Mouse (Mus musculus) gastrocnemius, postnatal 14 days (tissue): ENCODE measurements around the gene Srcin1. TPM values are rescaled to one million over a fixed set of nuclear protein-coding genes. Genes with fewer than 3 reads are reported as not detected.

Experiments
- DNase-seq: peaks from one replicate; pipeline ENCODE4 v3.0.0; 2021; ENCODE audit warnings: mixed read lengths
- intact Hi-C: fragments of 180-260 bp; cut with DNase I; formaldehyde crosslinking; loops from one replicate; pipeline ENCODE4 v1.15.1; 2025; ENCODE audit warnings: low total_unique reads
- total RNA-seq, 2 experiments: library from RNA; stranded (reverse); gene quantifications; 2 replicates each; pipeline ENCODE4 v1.2.3; 2021

Srcin1 gene
- total RNA-seq, 2 experiments from 2014 or later = 0.51 to 0.64 TPM

DNA sequence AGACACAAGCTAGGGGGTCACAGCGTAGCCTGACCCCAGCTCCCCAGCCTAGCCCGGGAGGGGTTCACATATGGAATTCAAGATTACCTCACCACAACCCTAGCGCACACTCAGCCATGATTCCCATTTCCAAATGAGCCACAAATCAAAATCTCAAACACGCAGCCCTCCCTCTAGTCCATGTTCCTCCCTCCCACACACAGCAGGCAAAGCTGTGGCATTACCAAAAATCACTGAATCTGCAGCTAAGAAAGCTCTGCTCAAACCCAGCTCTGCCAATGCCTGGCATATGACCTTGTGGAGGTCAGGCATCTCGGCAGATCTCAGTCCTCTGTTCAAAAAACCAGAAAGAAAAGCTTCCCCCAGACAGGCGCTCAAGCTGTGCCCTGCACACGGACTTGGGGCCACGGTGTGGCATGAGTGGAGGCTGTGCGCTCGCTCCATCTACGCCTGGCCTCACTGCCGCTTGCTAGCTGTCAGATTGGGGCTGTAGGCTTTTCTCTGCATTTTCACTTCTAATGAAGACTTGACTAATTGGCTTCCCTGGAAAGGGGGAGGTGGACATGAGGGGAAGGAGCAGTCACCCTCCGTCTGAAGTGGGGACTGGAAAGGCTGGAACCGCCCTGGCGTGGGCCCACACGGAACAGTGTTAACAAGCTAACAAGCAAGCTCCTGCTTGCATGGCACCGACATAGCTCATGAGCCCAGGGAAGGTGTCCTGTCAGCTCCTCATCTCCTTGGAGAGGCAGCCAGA lies 15.6 kb downstream of the Srcin1 start:
- intact Hi-C loops = no loop called here
- DNase-seq = no peak

- intact Hi-C loops = loop anchor here (5.0 kb wide), 1 partner anchor 37 kb away; no protein-coding TSS in a partner anchor
- DNase-seq = no peak
Observed at GRCm38 (mm10) chr11:97559549-97559948, 16.4 kb downstream of the Srcin1 start.

- intact Hi-C loops = loop anchor here (2.0 to 5.0 kb wide), 2 partner anchors 27 to 36 kb away; no protein-coding TSS in a partner anchor
- DNase-seq = no peak
Observed at GRCm38 (mm10) chr11:97557885-97558284, 18.1 kb downstream of the Srcin1 start.

- intact Hi-C loops = loop anchor here (2.0 to 5.0 kb wide), 2 partner anchors 26 to 34 kb away; no protein-coding TSS in a partner anchor
- peak; percentile 74 for DNase-seq
Observed at GRCm38 (mm10) chr11:97556569-97557408, 19.2 kb downstream of the Srcin1 start.

DNA sequence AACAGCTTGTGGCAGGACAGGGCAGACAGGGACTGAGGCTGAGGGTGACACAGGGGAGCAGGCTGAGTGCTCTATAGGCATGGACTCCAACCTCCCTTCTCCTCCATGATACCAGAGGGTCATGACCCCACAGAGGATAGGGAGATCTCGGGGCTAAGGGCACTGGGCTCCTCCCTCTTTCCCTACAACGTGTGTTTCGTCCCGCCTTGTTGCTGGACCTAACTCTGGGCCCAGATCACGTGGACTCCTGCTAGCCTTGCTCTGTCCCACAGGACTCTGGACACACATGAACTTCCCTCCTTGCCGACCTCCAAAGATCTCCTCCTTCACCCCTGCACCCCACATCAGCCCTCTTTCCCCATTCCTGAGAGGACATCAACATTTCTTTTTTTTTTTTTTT lies 20.8 kb downstream of the Srcin1 start:
- DNase-seq = no peak
- intact Hi-C loops = loop anchor here (5.0 kb wide), 1 partner anchor 33 kb away; no protein-coding TSS in a partner anchor

DNA sequence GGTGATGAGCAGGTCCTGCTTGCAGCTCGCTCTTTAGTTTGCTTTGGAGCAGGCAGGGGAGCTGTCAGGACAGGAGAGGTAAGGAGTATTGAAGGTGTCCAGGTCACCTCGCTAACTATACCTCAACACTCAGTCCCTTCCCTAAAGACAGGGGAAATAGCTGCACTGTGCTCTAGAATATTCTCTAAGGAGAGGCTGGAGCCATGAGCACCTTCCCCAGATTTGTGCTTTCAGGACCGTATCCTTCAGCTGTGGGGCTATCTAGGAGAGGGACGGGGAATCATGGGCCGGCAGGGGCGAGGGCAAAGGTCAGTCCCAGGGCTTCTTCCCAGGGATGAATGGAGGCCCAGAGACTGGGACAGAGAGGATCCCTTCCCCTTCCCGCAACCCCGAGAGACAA lies 23.8 kb downstream of the Srcin1 start:
- intact Hi-C loops = no loop called here
- DNase-seq = no peak

DNA sequence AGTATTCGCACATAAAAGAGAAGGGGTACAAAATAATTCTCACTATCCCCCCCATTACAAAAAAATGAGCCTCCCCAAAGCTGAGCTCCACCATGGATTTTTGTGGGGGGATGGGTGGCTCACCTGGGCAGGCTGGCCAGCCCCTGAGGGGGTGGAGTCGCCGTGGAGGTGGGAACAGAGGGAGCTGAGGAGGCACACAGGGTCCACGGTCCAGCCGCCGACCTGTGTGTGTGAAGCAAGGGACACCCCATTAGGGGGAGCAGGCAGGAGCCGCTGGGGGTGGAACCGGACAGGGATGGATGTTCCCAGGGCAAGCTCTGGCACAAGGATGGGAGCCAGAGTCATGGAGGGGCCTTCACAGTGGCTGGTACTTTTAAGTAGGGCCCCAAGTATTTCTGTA lies 27.2 kb downstream of the Srcin1 start:
- DNase-seq = no peak
- intact Hi-C loops = no loop called here

DNA sequence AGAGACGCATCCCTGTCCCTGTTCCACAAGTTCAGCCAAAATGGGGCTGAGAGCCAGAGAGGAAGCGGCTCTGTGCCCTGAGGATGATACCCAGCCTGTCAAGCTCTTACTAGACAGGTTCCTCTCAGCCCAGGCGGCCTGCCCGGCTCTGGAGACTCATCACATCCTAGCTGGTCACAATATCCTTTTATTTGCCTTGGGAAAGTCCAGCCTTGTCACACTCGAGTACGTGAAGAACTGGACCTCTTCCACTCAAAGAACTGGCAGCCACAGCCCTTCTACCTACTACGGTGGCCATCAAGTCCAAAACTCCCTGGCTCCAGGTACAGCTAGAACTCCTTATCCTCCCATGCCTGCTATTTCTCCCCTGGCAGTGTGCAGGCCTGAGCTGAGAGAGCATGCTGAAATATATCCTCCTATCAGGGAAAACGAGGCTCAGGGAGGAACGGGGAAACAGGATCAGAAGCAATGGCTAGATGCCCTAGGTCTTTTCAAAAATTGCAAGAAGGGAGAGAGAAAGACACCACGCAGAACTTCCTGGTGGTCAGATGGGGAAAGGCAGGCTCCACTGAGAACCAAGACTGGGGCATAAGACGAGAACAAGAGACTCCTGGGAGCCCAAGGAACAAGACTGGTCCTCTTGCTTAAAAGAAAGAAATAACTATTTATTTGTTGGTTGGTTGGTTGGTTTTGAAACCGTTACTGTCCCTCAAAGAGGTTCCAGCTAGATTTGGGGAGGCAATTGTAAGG lies 27.9 kb downstream of the Srcin1 start:
- intact Hi-C loops = no loop called here

DNA sequence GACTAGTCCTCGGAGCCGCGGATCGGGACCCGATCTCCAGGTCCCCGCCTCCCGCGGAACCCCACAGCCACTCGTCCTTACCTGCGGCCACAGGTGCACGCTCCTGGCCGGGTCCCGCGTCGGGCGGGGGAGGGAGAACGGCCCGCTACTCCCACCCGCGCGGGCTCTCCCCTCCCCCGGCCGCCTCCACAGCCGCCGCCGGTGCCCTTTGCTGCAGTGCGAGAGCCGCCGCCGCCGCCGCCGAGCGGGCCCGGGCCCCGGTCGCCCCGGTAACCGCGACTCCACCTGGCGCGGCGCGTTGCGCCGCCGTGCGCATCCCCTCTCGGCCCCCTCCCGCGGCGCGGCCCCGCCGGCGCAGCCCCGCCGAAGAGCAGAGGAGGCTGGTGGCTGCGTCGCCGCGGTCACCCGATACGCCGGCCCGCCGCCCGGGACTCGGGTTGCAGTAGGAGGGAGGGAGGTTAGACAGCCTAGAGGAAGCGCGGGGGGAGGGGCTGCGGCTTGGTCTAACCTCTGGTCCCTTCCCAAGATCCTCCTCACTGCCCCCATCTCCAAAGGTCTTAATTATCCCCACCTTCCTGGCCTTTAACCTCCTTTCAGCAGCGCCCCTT lies 29.1 kb downstream of the Srcin1 start:
- peak; percentile 65 for DNase-seq
- intact Hi-C loops = no loop called here

More for the DNA sequence above, 27.9 kb downstream of the Srcin1 start:
- no peak for DNase-seq

DNA sequence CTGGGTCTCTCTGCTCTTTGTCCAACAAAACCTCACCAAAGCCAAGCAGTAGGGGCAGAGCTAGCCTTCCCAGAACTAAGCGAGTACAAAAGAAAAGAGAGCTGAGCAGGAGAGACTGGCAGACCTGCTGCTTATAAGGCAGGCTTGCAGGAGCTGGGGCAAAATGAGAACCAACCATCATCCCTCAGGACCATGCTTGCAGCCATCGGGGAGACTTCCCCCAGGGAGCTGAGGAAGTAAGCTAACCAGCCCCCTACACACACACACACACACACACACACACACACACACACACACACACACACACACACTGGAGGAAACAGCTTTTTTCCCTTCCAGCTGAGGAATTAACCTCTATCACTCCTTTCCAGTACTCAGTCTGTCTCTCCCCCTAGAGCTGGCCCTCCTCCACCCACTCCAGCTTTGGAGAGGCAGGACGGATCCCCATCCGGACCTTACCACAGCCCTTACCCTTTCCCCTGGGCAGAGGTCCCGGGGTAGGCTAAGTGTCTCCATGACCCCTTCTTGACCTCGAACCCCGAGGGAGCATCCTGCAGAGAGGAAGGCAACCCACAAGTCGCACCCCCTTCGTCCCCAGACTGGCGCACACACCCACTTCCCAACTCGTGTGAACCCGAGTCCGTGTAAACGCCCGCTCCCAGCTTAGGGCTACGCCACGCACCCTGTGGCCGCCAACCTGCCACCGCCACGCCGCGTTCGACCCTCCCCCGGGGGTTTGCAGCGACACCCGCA lies 30.0 kb downstream of the Srcin1 start:
- intact Hi-C loops = no loop called here
- no peak for DNase-seq

DNA sequence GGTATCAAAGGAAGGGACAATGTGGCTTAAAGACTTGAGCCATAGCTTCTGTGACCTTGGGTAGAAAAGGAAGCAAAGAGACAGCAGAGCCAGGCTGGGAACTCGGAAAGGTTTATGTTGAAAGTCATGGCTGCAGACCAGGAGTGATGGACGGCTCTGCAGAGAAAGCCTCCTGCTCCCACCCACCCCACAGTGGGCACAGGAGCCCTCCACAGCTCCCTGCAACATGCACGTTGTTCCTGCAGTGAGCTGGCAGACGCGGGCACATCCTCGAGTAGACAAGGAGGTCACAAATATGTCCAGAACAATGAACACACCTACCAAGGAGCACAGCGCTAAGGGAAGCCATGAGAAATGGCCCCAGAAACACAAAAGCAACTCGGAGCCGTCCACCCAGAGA lies 32.1 kb downstream of the Srcin1 start:
- no peak for DNase-seq

DNA sequence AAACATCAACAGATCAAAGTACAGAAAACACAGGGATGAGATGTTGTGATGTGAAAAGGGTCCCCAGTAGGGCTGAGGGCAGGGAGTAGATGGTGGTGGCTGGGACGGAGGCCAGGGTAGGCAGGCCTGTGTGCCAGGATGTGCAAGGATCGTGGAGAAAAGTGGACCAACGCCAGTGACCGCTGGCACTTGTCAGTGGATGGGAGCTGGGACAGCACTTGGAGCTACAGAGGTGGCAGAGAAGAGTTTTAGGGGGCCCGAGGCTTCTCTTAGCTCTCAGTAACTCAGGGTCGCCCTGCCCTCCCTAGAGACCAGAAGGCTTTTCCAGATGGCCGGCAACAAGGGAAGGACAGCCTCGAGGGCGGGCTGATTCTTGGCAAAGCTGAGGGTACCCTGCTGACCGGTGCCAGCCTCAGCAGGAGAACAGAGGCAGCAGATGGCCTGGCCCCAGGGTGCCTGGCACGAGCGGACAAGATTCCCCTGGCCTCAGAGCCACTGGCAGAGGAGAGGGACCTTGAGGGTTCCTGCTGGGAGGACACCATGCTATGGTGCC lies 32.7 kb downstream of the Srcin1 start:
- no peak for DNase-seq
- intact Hi-C loops = no loop called here

More for the DNA sequence above, 32.1 kb downstream of the Srcin1 start:
- intact Hi-C loops = no loop called here

DNA sequence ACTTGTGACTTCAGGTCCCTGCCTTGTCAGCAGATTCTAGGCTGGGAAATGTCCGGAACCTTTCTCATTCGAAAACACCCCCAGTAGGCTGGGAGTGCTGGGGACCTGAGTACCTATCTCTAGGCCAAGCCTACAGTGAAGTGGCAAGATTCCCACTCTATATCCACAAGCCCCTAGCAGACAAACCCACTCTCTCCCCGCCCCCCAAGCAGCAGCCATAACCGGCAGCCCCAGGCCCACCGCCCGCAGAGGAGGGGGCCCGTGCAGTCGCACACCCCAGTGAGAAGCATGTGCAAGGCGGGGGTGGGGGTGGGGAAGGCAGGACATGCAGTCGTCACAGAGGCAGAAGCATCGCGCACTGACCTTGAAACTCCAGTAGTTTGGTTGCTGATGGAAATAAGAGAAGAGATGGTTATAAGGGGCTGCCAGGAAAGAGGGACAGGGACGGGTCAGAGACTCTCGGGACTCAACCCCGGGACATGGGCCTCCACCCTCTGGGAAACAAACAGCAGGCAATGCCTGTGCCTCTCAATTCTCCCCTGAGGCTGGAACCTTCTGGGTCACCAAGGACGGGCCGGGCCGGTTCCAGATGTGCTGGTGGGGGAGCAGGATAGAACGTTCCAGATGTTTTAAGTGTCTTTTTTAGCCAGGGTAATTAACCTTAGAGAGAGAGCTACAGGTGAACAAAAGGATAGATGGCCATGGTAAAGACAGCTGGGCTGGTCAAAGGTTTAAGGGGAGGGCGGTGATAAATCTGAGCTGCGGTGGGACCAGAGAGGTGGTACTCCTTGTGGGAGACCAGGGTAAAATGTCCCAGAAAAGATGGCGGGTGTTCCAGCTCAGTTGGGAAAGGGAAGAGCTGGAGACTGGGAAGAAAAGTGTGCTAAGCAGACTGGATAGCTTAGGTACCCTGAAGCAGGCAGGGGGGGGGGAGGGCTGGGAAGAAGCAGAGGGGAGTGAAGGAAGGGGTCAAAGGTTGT lies 33.5 kb downstream of the Srcin1 start:
- intact Hi-C loops = no loop called here
- no peak for DNase-seq

- no peak for DNase-seq
Observed at GRCm38 (mm10) chr11:97540604-97541003, 35.4 kb downstream of the Srcin1 start.

GRCm38 (mm10) chr11:97540136-97540535 lies 35.9 kb downstream of the Srcin1 start:
- intact Hi-C loops = no loop called here
- no peak for DNase-seq

More at GRCm38 (mm10) chr11:97540604-97541003, 35.4 kb downstream of the Srcin1 start:
- intact Hi-C loops = no loop called here

GRCm38 (mm10) chr11:97539622-97540021 lies 36.4 kb downstream of the Srcin1 start:
- DNase-seq = no peak
- intact Hi-C loops = no loop called here

DNA sequence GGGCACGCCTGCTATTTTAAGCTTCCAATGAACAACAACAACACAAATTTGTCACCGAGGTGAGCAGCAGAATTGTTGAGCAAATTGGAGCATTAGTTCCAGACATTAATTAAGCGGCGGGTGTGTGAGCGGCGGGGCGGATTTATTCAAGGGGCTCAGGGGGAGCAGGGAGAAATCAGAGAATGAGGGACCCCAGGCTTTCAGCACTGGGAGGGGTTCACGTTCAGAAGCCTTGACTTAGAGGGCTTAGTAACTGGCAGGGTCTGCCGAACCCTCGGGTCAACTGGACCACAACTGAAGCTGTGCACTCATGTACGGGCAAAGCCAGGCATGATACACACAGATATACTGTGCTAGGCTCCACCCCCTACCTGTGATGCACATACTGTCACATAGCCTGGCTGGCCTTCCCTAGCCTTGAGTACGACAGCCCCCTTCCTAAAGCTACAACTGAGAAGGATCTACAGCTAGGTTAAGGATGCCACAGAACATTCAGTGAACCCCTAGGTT lies 38.4 kb downstream of the Srcin1 start:
- intact Hi-C loops = no loop called here
- no peak for DNase-seq
